Mouse (Mus musculus): ENCODE measurements around the gene Cgnl1. TPM values are rescaled to one million over a fixed set of nuclear protein-coding genes. Genes with fewer than 3 reads are reported as not detected.

Cgnl1 gene
- total and polyA plus RNA-seq, 3 experiments, result 0.03 TPM; not detected in 2

DNA sequence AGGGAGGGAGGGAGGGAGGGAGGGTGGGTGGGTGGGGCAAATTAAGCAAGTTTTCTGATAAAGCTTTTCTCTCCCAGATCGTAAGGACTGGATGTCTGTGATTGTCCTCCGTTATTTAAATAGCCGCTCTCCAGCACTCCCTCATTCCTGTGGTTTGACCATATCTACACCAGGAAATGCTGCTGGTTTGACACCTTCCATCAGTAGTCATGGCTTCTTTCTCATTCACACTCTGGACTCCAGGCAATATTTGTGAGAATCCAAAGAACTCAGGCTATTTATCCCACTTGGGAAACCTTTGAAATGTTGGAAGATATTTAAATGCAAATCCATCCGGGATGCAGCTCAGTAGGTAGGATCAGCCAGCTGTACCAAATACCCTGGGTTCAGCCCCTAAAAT is 77.6 kb downstream of the Cgnl1 start:
- no peaks in the 10 kb centered on the region for H3K36me3 ChIP-seq (replicated peaks in 1 of 2; ENCODE audit: control insufficient read depth in 1 of 2, insufficient read depth in 1 of 2, low read length in 1 of 2)
- in situ Hi-C loops (cut with MboI; ENCODE audit: low pct_ligation_motif_present, low pct_unique_long_range_greater_than_20kb, low sequenced_read_pairs) (no loop called here), dilution Hi-C loops (cut with MboI; ENCODE audit: extremely low pct_ligation_motif_present, extremely low pct_unique_long_range_greater_than_20kb, low sequenced_read_pairs) (no loop called here)
- H3K4me2 ChIP-seq (ENCODE audit: insufficient read depth, low read depth, poor library complexity, severe bottlenecking), result no peak overlapping the region
- H3K4me3 ChIP-seq (replicated peaks in 1 of 3; ENCODE audit: low read depth in 2 of 3, low read length in 2 of 3, poor library complexity in 1 of 3), result no peak overlapping the region
- no peak overlapping the region for H3K27ac ChIP-seq (ENCODE audit: insufficient read depth, low read depth)
- no peaks in the 10 kb centered on the region for H3K9me3 ChIP-seq (replicated peaks; ENCODE audit: low read length)
- no peaks in the 10 kb centered on the region for H3K27me3 ChIP-seq (replicated peaks)
- no peak for DNase-seq (ENCODE audit: extremely low read depth)
- H3K79me2 ChIP-seq (replicated peaks; ENCODE audit: control insufficient read depth, extremely low read depth, insufficient read depth, poor library complexity, severe bottlenecking), result no peaks in the 10 kb centered on the region
- H3K9ac ChIP-seq (ENCODE audit: insufficient read depth, low read depth), result no peak overlapping the region
- H3K4me1 ChIP-seq (ENCODE audit: control insufficient read depth in 1 of 2, insufficient read depth in 2 of 2), result peaks cover 2 to 6% of the 10 kb centered on the region in 2 experiments; a peak in 1 of 4 replicates
- TF ChIP-seq NRF1 (IDR thresholded peaks at IDR 0.05; ENCODE audit: low read depth, low read length) (no peak), MAX (IDR thresholded peaks at IDR 0.05; ENCODE audit: low read length) (no peak), GABPA (IDR thresholded peaks at IDR 0.05; ENCODE audit: insufficient replicate concordance, low read depth, low read length) (no peak), ZC3H11A (IDR thresholded peaks at IDR 0.05; ENCODE audit: low read depth, low read length) (no peak), KAT2A (IDR thresholded peaks at IDR 0.05; ENCODE audit: insufficient replicate concordance, low read length) (no peak), ELF1 (IDR thresholded peaks at IDR 0.05; ENCODE audit: low read depth, low read length) (no peak), HCFC1 (IDR thresholded peaks at IDR 0.05; ENCODE audit: low read depth, low read length) (no peak), CHD2 (IDR thresholded peaks at IDR 0.05; ENCODE audit: low read length) (no peak), USF2 (conservative IDR thresholded peaks at IDR 0.05; ENCODE audit: low read depth, low read length) (no peak), ETS1 (conservative IDR thresholded peaks at IDR 0.05; ENCODE audit: low read depth, low read length) (no peak), IRF4 (IDR thresholded peaks at IDR 0.05; ENCODE audit: low read depth, low read length) (no peak), RAD21 (IDR thresholded peaks at IDR 0.05; ENCODE audit: low read depth, low read length) (no peak), CTCF (conservative IDR thresholded peaks at IDR 0.05 in 1 of 2, IDR thresholded peaks at IDR 0.05 in 1 of 2; ENCODE audit: low read depth in 2 of 2, low read length in 2 of 2) (no peak), UBTF (IDR thresholded peaks at IDR 0.05; ENCODE audit: low read depth, low read length) (no peak), BHLHE40 (IDR thresholded peaks at IDR 0.05; ENCODE audit: low read depth, low read length) (no peak), TBP (conservative IDR thresholded peaks at IDR 0.05; ENCODE audit: low read depth, low read length) (no peak), JUND (conservative IDR thresholded peaks at IDR 0.05; ENCODE audit: low read depth, low read length) (no peak), MEF2A (IDR thresholded peaks at IDR 0.05; ENCODE audit: borderline replicate concordance, low read depth, low read length) (no peak)

GRCm38 (mm10) chr9:71692165-71692564 is 79.2 kb downstream of the Cgnl1 start:
- H3K4me3 ChIP-seq (replicated peaks in 1 of 3; ENCODE audit: low read depth in 2 of 3, low read length in 2 of 3, poor library complexity in 1 of 3), result no peak overlapping the region
- H3K27ac ChIP-seq (ENCODE audit: insufficient read depth, low read depth), result no peak overlapping the region
- TF ChIP-seq TCF12 (IDR thresholded peaks at IDR 0.05; ENCODE audit: low read depth, low read length) (no peak), GABPA (IDR thresholded peaks at IDR 0.05; ENCODE audit: insufficient replicate concordance, low read depth, low read length) (no peak), ETS1 (conservative IDR thresholded peaks at IDR 0.05; ENCODE audit: low read depth, low read length) (no peak), MAZ (IDR thresholded peaks at IDR 0.05; ENCODE audit: low read depth, low read length) (no peak), IRF4 (IDR thresholded peaks at IDR 0.05; ENCODE audit: low read depth, low read length) (no peak)
- in situ Hi-C loops (cut with MboI; ENCODE audit: low pct_ligation_motif_present, low pct_unique_long_range_greater_than_20kb, low sequenced_read_pairs) (no loop called here), dilution Hi-C loops (cut with MboI; ENCODE audit: extremely low pct_ligation_motif_present, extremely low pct_unique_long_range_greater_than_20kb, low sequenced_read_pairs) (no loop called here)
- no peak overlapping the region for H3K4me2 ChIP-seq (ENCODE audit: insufficient read depth, low read depth, poor library complexity, severe bottlenecking)
- peaks cover 2 to 7% of the 10 kb centered on the region in 2 experiments; a peak in 1 of 4 replicates for H3K4me1 ChIP-seq (ENCODE audit: control insufficient read depth in 1 of 2, insufficient read depth in 2 of 2)
- no peaks in the 10 kb centered on the region for H3K9me3 ChIP-seq (replicated peaks; ENCODE audit: low read length)
- H3K36me3 ChIP-seq (replicated peaks in 1 of 2; ENCODE audit: control insufficient read depth in 1 of 2, insufficient read depth in 1 of 2, low read length in 1 of 2), result no peaks in the 10 kb centered on the region
- H3K27me3 ChIP-seq (replicated peaks), result no peaks in the 10 kb centered on the region
- H3K79me2 ChIP-seq (replicated peaks; ENCODE audit: control insufficient read depth, extremely low read depth, insufficient read depth, poor library complexity, severe bottlenecking), result no peaks in the 10 kb centered on the region
- H3K9ac ChIP-seq (ENCODE audit: insufficient read depth, low read depth), result no peak overlapping the region
- no peak for DNase-seq (ENCODE audit: extremely low read depth)
